Mouse (Mus musculus) ES-E14 (cell line): ENCODE results near the gene Npr2.

ENCODE experiments used
- HCFC1 ChIP-seq: IDR thresholded peaks from 2 replicates; pipeline ENCODE4 v1.6.1; 2012; ENCODE audit warnings: low read length, inconsistent platforms, borderline replicate concordance; ENCODE audit not compliant: insufficient read depth
- ZC3H11A ChIP-seq: IDR thresholded peaks from 2 replicates; pipeline ENCODE4 v1.6.1; 2012; ENCODE audit warnings: low read depth, mild to moderate bottlenecking, inconsistent platforms, low read length, borderline replicate concordance

- TF ChIP-seq HCFC1 (no peak), ZC3H11A (no peak)
Measured at GRCm38 (mm10) chr4:43656339-43657109, 24.8 kb downstream of the Npr2 start, which contains the start of gene Hint2.
